9 mouse cellular contexts compared by ENCODE assay signal in genomic region chr6:81660478-81661395, GRCm38 (mm10).
A peak's percentile ranks its signal among the peaks of the same experiment; 100 is the strongest.
DNase-seq lines count a peak whose midpoint lies in the region; ATAC-seq and TF ChIP-seq lines count a peak whose summit lies in the region.
"Had no signal": no experiment of that assay in that cellular context is flagged by ENCODE, and none has a peak within 500 bp of the region (broad histone marks: within the 10 kb centered on the region; RNA-seq: fewer than 3 reads in every experiment).

No protein-coding gene starts in this region.

- H3K36me3 ChIP-seq in forebrain, postnatal 0 days (ENCODE audit: insufficient read depth) = no peaks in the 10 kb centered on the region
- H3K36me3 ChIP-seq in intestine, embryonic 16.5 days (ENCODE audit: control insufficient read depth, insufficient read depth, low read length) = no peaks in the 10 kb centered on the region

- no peaks in the 10 kb centered on the region for H3K27me3 ChIP-seq in forebrain, postnatal 0 days (ENCODE audit: insufficient read depth, low read length)
- no peaks in the 10 kb centered on the region for H3K27me3 ChIP-seq in intestine, embryonic 16.5 days (replicated peaks; ENCODE audit: control insufficient read depth, insufficient read depth, low read length)
- H3K27me3 ChIP-seq: megakaryocyte, embryonic 14.5 days had no signal

- H3K9ac ChIP-seq in forebrain, postnatal 0 days = no peak overlapping the region
- no peak overlapping the region for H3K9ac ChIP-seq in intestine, embryonic 16.5 days (ENCODE audit: low read depth, low read length)

- peak; percentile 54 for DNase-seq in R1 (ENCODE audit: low read depth, low spot score)
- DNase-seq in forebrain, postnatal 0 days = peak; percentile 69
- DNase-seq in layer of hippocampus, postnatal 10 days (ENCODE audit: low spot score in 2 of 2) = peak; percentile 36 to 55
- peak; percentile 60 to 65 for DNase-seq in right cerebral cortex, postnatal 10 days (ENCODE audit: low spot score in 2 of 2)
- no peak for DNase-seq in kidney, postnatal 25 days
- DNase-seq in gastrocnemius, adult 18-20 months (ENCODE audit: low spot score) = no peak

- H3K4me3 ChIP-seq in forebrain, postnatal 0 days (ENCODE audit: low read depth, low read length) = no peak overlapping the region
- no peak overlapping the region for H3K4me3 ChIP-seq in intestine, embryonic 16.5 days (ENCODE audit: low read length)
- H3K4me3 ChIP-seq: megakaryocyte, embryonic 14.5 days had no signal

- no peaks in the 10 kb centered on the region for H3K9me3 ChIP-seq in forebrain, postnatal 0 days (ENCODE audit: low read length)
- H3K9me3 ChIP-seq in intestine, embryonic 16.5 days (ENCODE audit: control insufficient read depth, low read length) = no peaks in the 10 kb centered on the region

- ATAC-seq in cerebellum, adult (ENCODE audit: insufficient number of reproducible peaks, low FRiP score, low TSS enrichment) = peak; percentile 52
- ATAC-seq in forebrain, postnatal 0 days = peak; percentile 92
- ATAC-seq in intestine, embryonic 16.5 days = no peak

- peak overlapping the region; percentile 20; the same call in 1 of the 2 replicates for H3K4me2 ChIP-seq in forebrain, postnatal 0 days (ENCODE audit: low read depth)
- H3K4me2 ChIP-seq in intestine, embryonic 16.5 days (ENCODE audit: low read depth, low read length) = no peak overlapping the region

- no peak for TF ChIP-seq CTCF in forebrain, postnatal 0 days (IDR thresholded peaks at IDR 0.05; ENCODE audit: low read depth)

- 0 out of 2 replicates have a peak, but pooled peaks cover 9% of the 10 kb centered on the region for H3K4me1 ChIP-seq in forebrain, postnatal 0 days (ENCODE audit: insufficient read depth)
- no peaks in the 10 kb centered on the region for H3K4me1 ChIP-seq in intestine, embryonic 16.5 days (ENCODE audit: control insufficient read depth, insufficient read depth, low read length)
- H3K4me1 ChIP-seq: megakaryocyte, embryonic 14.5 days had no signal

- 20% methylated on average over 17 of the region's 17 CpGs for WGBS in forebrain, postnatal 0 days
- WGBS in intestine, embryonic 16.5 days = 73% methylated on average over 17 of the region's 17 CpGs

- H3K27ac ChIP-seq in forebrain, postnatal 0 days (ENCODE audit: low read depth, low read length) = peak overlapping the region; percentile 37
- no peak overlapping the region for H3K27ac ChIP-seq in intestine, embryonic 16.5 days (ENCODE audit: low read length)

Comparison
In these comparisons a context has a peak if more than half of its experiments do, and no peak if none do; other contexts are left out.
1. DNase-seq: peak in R1 (single experiment), forebrain, postnatal 0 days (single experiment), layer of hippocampus, postnatal 10 days (2 of 2) and right cerebral cortex, postnatal 10 days (2 of 2); none in kidney, postnatal 25 days (0 of 2) and gastrocnemius, adult 18-20 months (single experiment).